Mouse (Mus musculus) spleen, adult 2 months (tissue): Measurements from ENCODE around the gene Prex1.

Experiments
- CTCF ChIP-seq: fragments of 200-500 bp; IDR thresholded peaks from 2 replicates; pipeline ENCODE4 v1.5.1; 2011; ENCODE audit warnings: mild to moderate bottlenecking, inconsistent platforms; ENCODE audit not compliant: insufficient read depth, insufficient read length, insufficient replicate concordance; ENCODE audit errors: extremely low read depth
- POLR2A ChIP-seq: fragments of 200-500 bp; IDR thresholded peaks from 2 replicates; pipeline ENCODE4 v1.6.1; 2011; ENCODE audit warnings: low read depth, low read length, inconsistent platforms

DNA sequence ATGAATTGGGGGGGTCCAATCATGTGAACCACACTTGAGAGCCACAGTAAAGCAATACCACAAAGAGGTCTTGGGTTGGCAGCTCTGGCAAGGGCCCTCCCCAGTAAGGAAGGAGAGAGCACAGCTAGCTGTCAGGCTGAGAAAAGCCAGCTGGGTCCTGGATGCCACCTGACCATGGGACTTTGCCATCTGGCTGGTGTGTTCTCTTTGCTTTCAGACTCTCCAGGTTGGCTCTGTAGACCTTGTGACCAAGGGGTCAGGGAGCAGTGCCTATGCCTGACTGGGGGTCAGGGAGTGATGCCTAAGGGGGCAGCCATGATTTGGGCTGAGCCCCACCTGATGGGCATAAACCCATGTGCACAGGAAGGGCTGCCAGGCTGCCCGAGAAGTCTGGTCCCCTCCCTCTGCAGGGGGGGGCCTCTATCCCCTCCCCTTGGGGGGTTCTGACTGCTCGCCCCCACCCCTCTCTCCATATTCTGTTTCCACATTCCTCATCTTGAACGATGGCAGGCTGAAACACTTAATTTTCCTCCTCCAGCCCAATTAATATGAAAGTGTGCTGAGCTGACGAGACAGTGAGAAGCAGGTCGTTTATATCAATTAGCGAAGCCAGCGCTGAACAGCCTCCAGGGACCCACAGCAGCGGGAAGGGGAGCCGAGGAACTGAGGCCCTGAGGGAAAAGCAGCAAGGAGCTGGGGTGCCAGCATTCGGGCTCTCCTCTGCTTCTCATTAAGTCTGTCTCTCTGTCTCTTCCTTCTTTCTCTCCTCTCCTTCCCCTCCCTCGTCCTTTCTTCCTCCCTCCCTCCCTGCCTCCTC lies 172.3 kb downstream of the Prex1 start:
- TF ChIP-seq POLR2A, result no peak
- no peak for TF ChIP-seq CTCF
